Comparison of ENCODE assay signal across 30 mouse cellular contexts in genomic region chr17:63322846-63323245, GRCm38 (mm10).
DNase-seq lines count a peak whose midpoint lies in the region; ATAC-seq and TF ChIP-seq lines count a peak whose summit lies in the region.
"Had no signal": no experiment of that assay in that cellular context is flagged by ENCODE, and none has a peak within 500 bp of the region (broad histone marks: within the 10 kb centered on the region; RNA-seq: fewer than 3 reads in every experiment).

No protein-coding gene starts in this region.

- H3K36me3 ChIP-seq in heart, embryonic 13.5 days: no peaks in the 10 kb centered on the region
- no peaks in the 10 kb centered on the region for H3K36me3 ChIP-seq in intestine, embryonic 16.5 days (ENCODE audit: control insufficient read depth, insufficient read depth, low read length)
- H3K36me3 ChIP-seq in intestine, postnatal 0 days (ENCODE audit: control insufficient read depth, insufficient read depth): no peaks in the 10 kb centered on the region
- no peaks in the 10 kb centered on the region for H3K36me3 ChIP-seq in midbrain, embryonic 16.5 days (ENCODE audit: control insufficient read depth, insufficient read depth, low read length)
- H3K36me3 ChIP-seq in midbrain, embryonic 10.5 days: no peaks in the 10 kb centered on the region
- no peaks in the 10 kb centered on the region for H3K36me3 ChIP-seq in liver, embryonic 15.5 days (replicated peaks)
- H3K36me3 ChIP-seq: embryonic facial prominence, embryonic 12.5 days; intestine, embryonic 15.5 days; limb, embryonic 15.5 days; lung, embryonic 15.5 days had no signal

- no peak for DNase-seq in heart, postnatal 10 days
- DNase-seq in midbrain, embryonic 10.5 days (ENCODE audit: low spot score): no peak
- no peak for DNase-seq in cerebellum, postnatal 25 days
- DNase-seq: adrenal gland, postnatal 10 days; cerebellum, adult 8-10 months; cerebellum, postnatal 36 days; embryo, embryonic 11 days; gastrocnemius, adult 2 months; gastrocnemius, postnatal 36 days; heart, adult 18-20 months; kidney, adult 9 months; kidney, postnatal 10 days; layer of hippocampus, postnatal 36 days; left cerebral cortex, postnatal 4 days; retina, postnatal 1 day; right cerebral cortex, postnatal 14 days; thymus, postnatal 14 days had no signal

- H3K4me2 ChIP-seq in heart, embryonic 13.5 days: no peak overlapping the region
- H3K4me2 ChIP-seq in intestine, embryonic 16.5 days (ENCODE audit: low read depth, low read length): no peak overlapping the region
- H3K4me2 ChIP-seq in intestine, postnatal 0 days (replicated peaks; ENCODE audit: low read depth): no peak overlapping the region
- no peak overlapping the region for H3K4me2 ChIP-seq in midbrain, embryonic 16.5 days (ENCODE audit: low read length)
- no peak overlapping the region for H3K4me2 ChIP-seq in liver, embryonic 15.5 days
- H3K4me2 ChIP-seq: embryonic facial prominence, embryonic 12.5 days; heart, embryonic 11.5 days; intestine, embryonic 15.5 days; limb, embryonic 15.5 days; lung, embryonic 15.5 days had no signal

- no peaks in the 10 kb centered on the region for H3K9me3 ChIP-seq in heart, embryonic 13.5 days
- no peaks in the 10 kb centered on the region for H3K9me3 ChIP-seq in intestine, embryonic 16.5 days (ENCODE audit: control insufficient read depth, low read length)
- H3K9me3 ChIP-seq in intestine, postnatal 0 days (ENCODE audit: control insufficient read depth): no peaks in the 10 kb centered on the region
- no peaks in the 10 kb centered on the region for H3K9me3 ChIP-seq in midbrain, embryonic 16.5 days (replicated peaks; ENCODE audit: control insufficient read depth, low read length, poor library complexity, severe bottlenecking)
- H3K9me3 ChIP-seq in midbrain, embryonic 10.5 days (replicated peaks): no peaks in the 10 kb centered on the region
- no peaks in the 10 kb centered on the region for H3K9me3 ChIP-seq in liver, embryonic 15.5 days (replicated peaks)
- H3K9me3 ChIP-seq: embryonic facial prominence, embryonic 12.5 days; G1E; intestine, embryonic 15.5 days; limb, embryonic 15.5 days; lung, embryonic 15.5 days had no signal

- intact Hi-C loops in heart, postnatal 10 days (cut with DNase I): no loop called here

- TF ChIP-seq CTCF in intestine, postnatal 0 days (IDR thresholded peaks at IDR 0.05; ENCODE audit: low read depth): no peak

- 0 out of 2 replicates have a peak overlapping the region, but pooled peaks have one; percentile 24 for H3K9ac ChIP-seq in heart, embryonic 13.5 days
- H3K9ac ChIP-seq in intestine, embryonic 16.5 days (ENCODE audit: low read depth, low read length): no peak overlapping the region
- H3K9ac ChIP-seq in intestine, postnatal 0 days (ENCODE audit: low read depth, low read length): no peak overlapping the region
- H3K9ac ChIP-seq in midbrain, embryonic 16.5 days (ENCODE audit: low read depth, low read length): no peak overlapping the region
- no peak overlapping the region for H3K9ac ChIP-seq in liver, embryonic 15.5 days
- H3K9ac ChIP-seq: embryonic facial prominence, embryonic 12.5 days; intestine, embryonic 15.5 days; limb, embryonic 15.5 days; lung, embryonic 15.5 days had no signal

- H3K27ac ChIP-seq in heart, embryonic 13.5 days (replicated peaks): no peak overlapping the region
- H3K27ac ChIP-seq in intestine, embryonic 16.5 days (ENCODE audit: low read length): no peak overlapping the region
- H3K27ac ChIP-seq in intestine, postnatal 0 days (ENCODE audit: low read depth, low read length): no peak overlapping the region
- no peak overlapping the region for H3K27ac ChIP-seq in midbrain, embryonic 16.5 days (ENCODE audit: low read length)
- H3K27ac ChIP-seq in midbrain, embryonic 10.5 days (replicated peaks): no peak overlapping the region
- no peak overlapping the region; the same call in 1 of the 2 replicates for H3K27ac ChIP-seq in liver, embryonic 15.5 days (replicated peaks)
- H3K27ac ChIP-seq: embryonic facial prominence, embryonic 12.5 days; gastrocnemius, adult 2 months; intestine, embryonic 15.5 days; limb, embryonic 15.5 days; lung, embryonic 15.5 days had no signal

- H3K4me1 ChIP-seq in heart, embryonic 13.5 days: peaks cover 37% of the 10 kb centered on the region
- H3K4me1 ChIP-seq in intestine, embryonic 16.5 days (ENCODE audit: control insufficient read depth, insufficient read depth, low read length): 0 out of 2 replicates have a peak, but pooled peaks cover 7% of the 10 kb centered on the region
- H3K4me1 ChIP-seq in intestine, postnatal 0 days (replicated peaks; ENCODE audit: control insufficient read depth, insufficient read depth, low read length): no peaks in the 10 kb centered on the region
- H3K4me1 ChIP-seq in midbrain, embryonic 16.5 days (ENCODE audit: control insufficient read depth, insufficient read depth, low read length): peaks cover 7% of the 10 kb centered on the region
- H3K4me1 ChIP-seq in midbrain, embryonic 10.5 days: peaks cover 16% of the 10 kb centered on the region
- H3K4me1 ChIP-seq in liver, embryonic 15.5 days (replicated peaks): peaks cover 52% of the 10 kb centered on the region
- H3K4me1 ChIP-seq: intestine, embryonic 15.5 days had no signal

- H3K27me3 ChIP-seq in heart, embryonic 13.5 days (replicated peaks): no peaks in the 10 kb centered on the region
- no peaks in the 10 kb centered on the region for H3K27me3 ChIP-seq in intestine, embryonic 16.5 days (replicated peaks; ENCODE audit: control insufficient read depth, insufficient read depth, low read length)
- H3K27me3 ChIP-seq in intestine, postnatal 0 days (replicated peaks; ENCODE audit: control insufficient read depth, insufficient read depth, low read length): no peaks in the 10 kb centered on the region
- H3K27me3 ChIP-seq in midbrain, embryonic 16.5 days (ENCODE audit: control insufficient read depth, insufficient read depth, low read depth, low read length): no peaks in the 10 kb centered on the region
- H3K27me3 ChIP-seq in midbrain, embryonic 10.5 days (ENCODE audit: low read depth, poor library complexity, severe bottlenecking): no peaks in the 10 kb centered on the region
- no peaks in the 10 kb centered on the region for H3K27me3 ChIP-seq in liver, embryonic 15.5 days
- H3K27me3 ChIP-seq: embryonic facial prominence, embryonic 12.5 days; intestine, embryonic 15.5 days; limb, embryonic 15.5 days; lung, embryonic 15.5 days; Patski had no signal

- no peak overlapping the region for H3K4me3 ChIP-seq in heart, embryonic 13.5 days
- H3K4me3 ChIP-seq in intestine, embryonic 16.5 days (ENCODE audit: low read length): no peak overlapping the region
- no peak overlapping the region for H3K4me3 ChIP-seq in intestine, postnatal 0 days (ENCODE audit: low read depth, low read length)
- H3K4me3 ChIP-seq in midbrain, embryonic 16.5 days (ENCODE audit: low read depth, low read length): no peak overlapping the region
- H3K4me3 ChIP-seq in midbrain, embryonic 10.5 days: no peak overlapping the region
- H3K4me3 ChIP-seq in liver, embryonic 15.5 days (replicated peaks): no peak overlapping the region
- H3K4me3 ChIP-seq: embryonic facial prominence, embryonic 12.5 days; gastrocnemius, adult 2 months; intestine, embryonic 15.5 days; limb, embryonic 15.5 days; lung, embryonic 15.5 days had no signal

- 57% methylated on average over 7 of the region's 7 CpGs for WGBS in heart, embryonic 13.5 days
- WGBS in intestine, embryonic 16.5 days: 74% methylated on average over 7 of the region's 7 CpGs
- 83% methylated on average over 7 of the region's 7 CpGs for WGBS in intestine, postnatal 0 days
- 86% methylated on average over 7 of the region's 7 CpGs for WGBS in midbrain, embryonic 16.5 days
- 92% methylated on average over 7 of the region's 7 CpGs for WGBS in midbrain, embryonic 10.5 days
- WGBS in liver, embryonic 15.5 days (ENCODE audit: insufficient replicate concordance): 69% methylated on average over 7 of the region's 7 CpGs

- ATAC-seq in heart, embryonic 13.5 days (ENCODE audit: extremely low read depth, insufficient number of reproducible peaks, low FRiP score, low TSS enrichment): no peak
- ATAC-seq in intestine, embryonic 16.5 days: peak; percentile 18; the same call in 1 of the 2 replicates
- no peak for ATAC-seq in intestine, postnatal 0 days
- peak; percentile 49; the same call in 1 of the 2 replicates for ATAC-seq in midbrain, embryonic 16.5 days
- ATAC-seq in liver, embryonic 15.5 days (ENCODE audit: insufficient read depth): peak; percentile 38
- ATAC-seq: forebrain, embryonic 16.5 days; intestine, embryonic 15.5 days; Patski had no signal

Comparison
In these comparisons a context has a peak if more than half of its experiments do, and no peak if none do; other contexts are left out.
1. ATAC-seq: peak in intestine, embryonic 16.5 days (single experiment), midbrain, embryonic 16.5 days (single experiment) and liver, embryonic 15.5 days (single experiment); none in heart, embryonic 13.5 days (single experiment) and intestine, postnatal 0 days (single experiment).